Mouse (Mus musculus): ENCODE data around the gene Ubald1. TPM values are rescaled to one million over a fixed set of nuclear protein-coding genes. Genes with fewer than 3 reads are reported as not detected.

Gene Ubald1
- polyA plus RNA-seq, 1 experiment from 2014 or later: 39.7 TPM

DNA sequence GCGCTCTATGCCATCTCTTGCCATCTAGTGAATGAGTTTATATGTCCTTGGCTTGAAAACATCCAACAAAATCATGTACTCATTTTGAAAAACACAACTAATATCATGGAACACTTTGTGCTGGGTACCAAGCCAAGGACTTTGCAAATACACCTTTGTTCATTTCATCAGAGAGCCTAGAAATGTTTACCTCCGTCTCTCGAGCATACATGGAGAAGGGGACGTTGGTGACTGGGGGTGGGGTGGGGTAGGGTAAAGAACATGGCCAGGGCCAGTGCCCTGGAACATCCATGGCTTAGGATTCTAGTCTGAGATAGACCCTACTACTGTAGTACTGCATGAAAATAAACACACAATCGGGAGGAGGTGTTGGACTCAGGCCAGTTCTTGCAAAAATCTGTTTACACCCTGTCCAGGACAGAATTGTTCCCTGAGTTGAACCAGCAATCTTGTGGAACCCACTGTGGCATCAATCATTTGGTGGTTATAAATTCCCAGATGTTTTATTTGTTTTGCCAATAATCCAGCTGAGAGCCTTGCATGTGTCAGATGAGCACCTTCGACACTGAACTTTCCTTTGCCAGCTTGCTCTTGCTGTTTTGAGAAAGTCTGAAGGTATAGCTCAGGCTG, 50.7 kb downstream of the Ubald1 start:
- Histone ChIP-seq H3K36me3 (no peaks in the 10 kb centered on the region), H3K27ac (no peak overlapping the region), H3K9ac (no peak overlapping the region), H3K4me3 (replicated peaks) (no peak overlapping the region), H3K4me2 (no peak overlapping the region), H3K9me3 (replicated peaks) (no peaks in the 10 kb centered on the region), H3K4me1 (0 out of 2 replicates have a peak, but pooled peaks cover 4% of the 10 kb centered on the region), H3K27me3 (no peaks in the 10 kb centered on the region)
- no peak for ATAC-seq (replicated peaks; ENCODE audit: low FRiP score)
- WGBS: 78% methylated on average over 6 of the region's 6 CpGs

DNA sequence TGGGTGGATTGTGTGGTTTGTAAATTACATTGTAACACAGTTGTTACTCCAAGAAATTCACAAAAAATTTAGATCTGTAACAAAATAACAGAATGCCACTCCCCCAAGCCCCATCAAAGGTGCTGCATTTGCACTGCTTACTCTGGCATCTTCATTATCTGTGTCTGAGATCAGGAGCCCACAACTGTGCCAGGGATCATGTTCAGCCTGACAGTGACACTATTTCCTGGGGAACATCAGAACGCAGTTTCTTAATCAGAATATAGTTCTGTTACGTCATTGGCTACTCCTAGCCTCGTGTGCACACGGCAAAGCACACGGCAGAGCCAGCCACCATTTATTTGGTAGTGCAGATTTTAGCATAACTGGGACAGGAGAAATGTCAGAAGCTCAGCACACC, 52.5 kb downstream of the Ubald1 start:
- no peak overlapping the region for H3K4me2 ChIP-seq
- no peak overlapping the region for H3K27ac ChIP-seq
- no peaks in the 10 kb centered on the region for H3K36me3 ChIP-seq
- no peak overlapping the region for H3K9ac ChIP-seq
- H3K4me1 ChIP-seq: 0 out of 2 replicates have a peak, but pooled peaks cover 4% of the 10 kb centered on the region
- no peak overlapping the region for H3K4me3 ChIP-seq (replicated peaks)
- 89% methylated on average over 5 of the region's 5 CpGs for WGBS
- H3K27me3 ChIP-seq: no peaks in the 10 kb centered on the region
- no peak for ATAC-seq (replicated peaks; ENCODE audit: low FRiP score)
- H3K9me3 ChIP-seq (replicated peaks): no peaks in the 10 kb centered on the region

Other genes starting within 250 kb of the Ubald1 start
- gene Vasn, start 240.4 kb downstream of the Ubald1 start, polyA plus RNA-seq (2015; fragmentation: Nextera tagmentation; extraction: Ambion mirVana): 22.7 and 23.5 TPM in 2 replicates
- 77.7 and 81.4 TPM in 2 replicates for gene Dnaja3, start 240.3 kb downstream of the Ubald1 start, polyA plus RNA-seq (2015; fragmentation: Nextera tagmentation; extraction: Ambion mirVana)
- 19.8 and 22.0 TPM in 2 replicates for gene Coro7, start 200.5 kb downstream of the Ubald1 start, polyA plus RNA-seq (2015; fragmentation: Nextera tagmentation; extraction: Ambion mirVana)
- gene Nmral1, start 161.0 kb downstream of the Ubald1 start, polyA plus RNA-seq (2015; fragmentation: Nextera tagmentation; extraction: Ambion mirVana): 98.2 and 99.8 TPM in 2 replicates
- 106 and 111 TPM in 2 replicates for gene Hmox2, start 154.0 kb downstream of the Ubald1 start, polyA plus RNA-seq (2015; fragmentation: Nextera tagmentation; extraction: Ambion mirVana)
- gene Cdip1, start 90.0 kb downstream of the Ubald1 start, polyA plus RNA-seq (2015; fragmentation: Nextera tagmentation; extraction: Ambion mirVana): 101 and 108 TPM in 2 replicates
- 0.19 and 0.83 TPM in 2 replicates for gene 4930562C15Rik, start 44.9 kb downstream of the Ubald1 start, polyA plus RNA-seq (2015; fragmentation: Nextera tagmentation; extraction: Ambion mirVana)
- 88.2 and 98.1 TPM in 2 replicates for gene Mgrn1, start 5.9 kb upstream of the Ubald1 start, polyA plus RNA-seq (2015; fragmentation: Nextera tagmentation; extraction: Ambion mirVana)
- gene Nudt16l1, start 58.4 kb upstream of the Ubald1 start, polyA plus RNA-seq (2015; fragmentation: Nextera tagmentation; extraction: Ambion mirVana): 151 and 155 TPM in 2 replicates
- gene Anks3, start 83.9 kb upstream of the Ubald1 start, polyA plus RNA-seq (2015; fragmentation: Nextera tagmentation; extraction: Ambion mirVana): 59.7 and 69.3 TPM in 2 replicates
- gene Sept12, start 117.5 kb upstream of the Ubald1 start, polyA plus RNA-seq (2015; fragmentation: Nextera tagmentation; extraction: Ambion mirVana): not detected in 2 replicates
- gene Smim22, start 127.0 kb upstream of the Ubald1 start, polyA plus RNA-seq (2015; fragmentation: Nextera tagmentation; extraction: Ambion mirVana): 11.2 and 13.7 TPM in 2 replicates
- gene Rogdi, start 133.2 kb upstream of the Ubald1 start, polyA plus RNA-seq (2015; fragmentation: Nextera tagmentation; extraction: Ambion mirVana): 93.5 and 101 TPM in 2 replicates
- 162 and 164 TPM in 2 replicates for gene Glyr1, start 169.5 kb upstream of the Ubald1 start, polyA plus RNA-seq (2015; fragmentation: Nextera tagmentation; extraction: Ambion mirVana)
- 18.5 and 19.9 TPM in 2 replicates for gene Ubn1, start 169.7 kb upstream of the Ubald1 start, polyA plus RNA-seq (2015; fragmentation: Nextera tagmentation; extraction: Ambion mirVana)

Data from kidney, embryonic 15.5 days (tissue).